Mouse (Mus musculus) spleen, adult 2 months (tissue): ENCODE results near the gene Kif2a.
"Not testable (repeated sequence)": the region's sequence is repeated elsewhere in the genome, so short reads cannot be mapped to it uniquely, and the experiment has no call there.

ENCODE experiments used
- CTCF ChIP-seq: fragments of 200-500 bp; IDR thresholded peaks from 2 replicates; pipeline ENCODE4 v1.5.1; 2011; ENCODE audit warnings: mild to moderate bottlenecking, inconsistent platforms; ENCODE audit not compliant: insufficient read depth, insufficient read length, insufficient replicate concordance; ENCODE audit errors: extremely low read depth
- POLR2A ChIP-seq: fragments of 200-500 bp; IDR thresholded peaks from 2 replicates; pipeline ENCODE4 v1.6.1; 2011; ENCODE audit warnings: low read depth, low read length, inconsistent platforms

DNA sequence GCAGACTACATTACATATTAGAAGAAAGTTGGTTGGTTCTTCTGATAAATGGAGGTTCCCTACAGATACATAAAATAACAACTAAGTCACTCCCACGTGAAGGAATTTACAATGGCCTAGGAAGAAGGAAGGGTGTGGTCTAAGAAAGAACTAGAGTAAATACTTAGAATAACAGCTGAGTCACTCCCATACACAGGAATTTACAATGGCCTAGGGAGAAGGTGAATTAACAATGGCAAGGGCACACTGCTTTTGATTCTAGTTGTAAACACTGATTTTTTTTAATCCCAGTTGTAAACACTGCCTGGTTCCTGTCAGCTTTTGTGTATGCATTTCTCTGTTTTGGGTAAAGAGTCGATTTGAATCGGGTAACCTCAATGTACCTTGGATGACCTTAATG, 96.0 kb downstream of the Kif2a start:
- not testable (repeated sequence) for TF ChIP-seq CTCF, POLR2A
